Mouse (Mus musculus): ENCODE results near the gene Dhrs1. TPM values are rescaled to one million over a fixed set of nuclear protein-coding genes. Genes with fewer than 3 reads are reported as not detected.

Gene Dhrs1
- polyA plus RNA-seq, 1 experiment: 78.0 TPM

DNA sequence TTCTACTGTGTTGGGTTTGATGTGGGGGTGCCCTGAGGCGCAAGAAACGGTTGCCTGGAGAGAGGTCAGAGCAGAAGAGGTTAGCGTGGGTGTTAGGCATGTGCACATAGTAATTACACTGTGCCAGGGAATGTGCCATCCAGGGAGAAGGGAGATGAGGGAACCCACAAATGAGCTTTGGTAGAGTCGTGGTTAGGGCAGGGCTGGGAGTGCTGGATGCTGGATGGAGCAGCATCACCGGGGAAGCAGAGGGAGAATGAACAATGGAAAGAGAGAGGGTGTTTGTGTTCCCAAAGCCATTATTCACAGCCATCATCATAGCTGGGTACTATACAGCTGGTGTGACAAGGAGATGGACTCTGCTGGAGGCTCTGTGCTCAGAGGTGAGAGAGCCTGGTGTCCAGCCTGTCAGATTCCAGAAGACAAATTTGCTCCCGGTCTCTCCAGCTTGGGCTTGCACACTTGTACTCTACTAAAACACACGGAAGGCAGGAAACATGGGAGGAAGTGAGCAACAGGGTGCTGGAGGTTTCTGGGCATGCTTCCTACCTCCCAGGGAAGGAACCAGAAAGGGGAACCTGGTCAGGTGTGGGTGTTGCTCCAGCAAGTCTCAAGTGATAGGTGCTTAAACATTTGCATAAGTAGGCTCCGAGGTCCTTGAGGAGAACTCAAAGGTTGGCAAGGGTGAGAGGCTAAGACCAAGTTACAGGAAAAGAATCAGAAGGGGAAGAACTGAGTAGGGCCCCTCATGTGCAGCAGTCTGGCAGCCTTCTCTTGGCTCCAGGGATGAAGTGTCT is 17.4 kb downstream of the Dhrs1 start:
- 65% methylated on average over 8 of the region's 8 CpGs for WGBS
- DNase-seq (ENCODE audit: low read depth, low spot score): no peak

DNA sequence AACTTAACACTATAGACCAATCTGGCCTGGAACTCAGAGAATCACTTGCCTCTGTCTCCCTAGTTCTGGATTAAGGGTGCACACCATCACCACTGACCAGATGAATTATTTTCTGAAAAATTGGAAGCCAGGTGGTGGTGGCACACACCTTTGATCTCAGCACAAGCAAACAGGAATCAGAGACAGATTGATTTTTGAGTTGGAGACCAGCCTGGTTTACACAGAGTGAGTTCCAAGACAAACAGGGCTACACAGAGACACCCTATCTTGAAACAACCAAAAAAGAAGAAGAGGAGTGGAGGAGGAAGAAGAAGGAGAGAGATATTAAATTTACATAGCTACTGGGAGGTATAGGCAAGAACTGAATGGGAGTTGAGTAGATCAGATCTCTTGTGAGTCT is 19.2 kb downstream of the Dhrs1 start:
- DNase-seq (ENCODE audit: low read depth, low spot score): no peak

DNA sequence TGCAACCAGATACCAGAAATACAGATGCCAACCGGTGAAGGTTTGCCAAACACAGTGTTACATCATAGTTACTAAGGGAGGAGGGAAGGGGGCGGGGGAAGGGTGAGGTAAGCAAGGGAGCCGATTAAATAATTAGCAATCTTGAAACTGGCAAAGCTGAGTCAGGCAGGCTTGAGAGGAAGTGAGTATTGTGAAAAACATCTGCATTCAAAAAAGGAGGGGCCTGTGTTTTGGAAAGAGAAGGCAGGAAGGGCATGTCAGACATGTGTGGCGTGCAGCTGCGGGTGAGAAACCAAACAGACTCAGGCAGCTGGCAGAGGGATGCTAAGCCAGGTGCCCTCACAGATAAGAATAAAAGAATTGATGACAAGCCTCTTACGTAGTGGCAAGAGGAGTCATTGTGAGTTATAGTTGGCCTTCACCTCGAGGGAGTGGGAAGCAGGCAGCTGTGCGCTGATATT is 21.0 kb downstream of the Dhrs1 start:
- WGBS: 27% methylated on average over 8 of the region's 8 CpGs
- no peak for DNase-seq (ENCODE audit: low read depth, low spot score)

DNA sequence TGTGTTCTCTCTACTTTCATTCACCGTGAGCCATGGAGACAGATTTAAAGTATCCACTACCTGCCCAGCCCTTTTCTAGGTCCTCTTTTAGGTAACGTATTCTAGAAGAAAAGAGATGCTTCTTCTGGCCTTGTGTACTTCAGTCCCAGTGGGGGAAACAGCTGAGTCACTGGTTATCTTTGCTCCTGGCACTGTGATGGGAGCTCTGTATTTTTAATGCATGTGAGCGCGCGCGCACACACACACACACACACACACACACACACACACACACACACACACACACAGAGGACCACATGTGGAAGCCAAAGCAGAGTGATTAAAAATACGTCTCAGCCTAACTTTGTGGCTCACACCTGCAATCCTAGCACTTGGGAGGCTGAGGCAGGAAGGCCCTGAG is 22.1 kb downstream of the Dhrs1 start:
- DNase-seq (ENCODE audit: low read depth, low spot score): no peak
- 94% methylated on average over 7 of the region's 7 CpGs for WGBS

DNA sequence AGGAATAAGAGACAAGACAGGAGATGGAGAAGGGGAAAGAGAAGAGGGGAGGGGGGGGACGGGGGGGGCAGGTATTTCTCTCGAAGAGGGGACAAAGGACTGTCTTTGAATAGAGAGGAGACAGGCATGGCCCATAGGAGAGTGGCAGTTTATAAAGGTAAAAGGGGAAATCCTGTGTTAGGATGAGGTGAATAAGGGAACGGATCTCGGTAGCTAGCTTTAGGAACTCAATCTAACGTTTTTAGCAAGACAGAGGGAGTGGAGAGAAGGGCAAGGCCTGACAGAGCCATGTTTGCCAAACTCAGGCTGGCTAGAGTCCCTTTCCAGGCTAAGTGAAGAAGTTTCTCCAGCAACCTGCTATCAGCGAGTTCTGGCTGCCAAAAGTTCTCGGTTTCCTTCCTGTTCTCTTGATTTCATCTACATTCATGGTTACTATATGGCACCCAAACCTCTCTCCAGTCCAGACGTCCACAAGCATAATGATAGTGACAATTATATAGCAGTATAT is 23.0 kb downstream of the Dhrs1 start:
- no peak for DNase-seq (ENCODE audit: low read depth, low spot score)
- WGBS: 51% methylated on average over 8 of the region's 8 CpGs

DNA sequence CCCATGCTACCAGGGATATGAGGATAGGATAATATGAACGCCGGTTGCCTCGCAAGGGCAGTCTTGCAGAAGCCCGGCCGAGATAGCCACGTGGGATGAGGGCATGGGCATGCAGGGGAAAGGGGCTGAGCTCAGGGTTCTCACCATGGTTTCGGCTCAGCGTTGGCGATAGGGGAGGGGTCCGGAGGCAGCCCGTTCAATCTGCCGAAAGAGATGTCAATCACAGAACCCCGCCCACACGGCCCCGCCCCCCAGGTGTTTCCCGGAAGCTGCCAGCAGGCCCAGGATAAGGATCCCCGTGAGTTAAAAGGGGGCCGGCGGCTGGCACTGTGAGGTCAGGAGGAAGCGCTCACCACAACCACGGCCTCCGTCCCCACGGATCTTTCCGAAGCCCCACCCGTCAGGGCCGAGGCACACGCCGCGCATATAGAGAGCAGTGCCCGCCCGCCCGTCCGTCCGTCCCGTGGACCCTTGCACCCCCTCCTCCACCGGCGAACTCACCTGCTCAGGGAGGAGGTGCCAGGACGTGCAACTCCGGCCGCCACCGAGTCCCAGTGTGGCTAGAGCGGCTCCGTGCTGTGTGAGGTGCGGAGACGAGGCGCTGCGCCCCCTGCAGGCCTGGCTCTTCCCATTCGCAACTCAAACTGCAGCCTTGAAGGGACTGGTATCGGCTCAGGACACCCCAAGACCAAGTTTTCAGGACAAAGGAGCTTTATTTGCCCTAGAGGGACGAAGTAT is 23.6 kb downstream of the Dhrs1 start, which contains the start of gene Rabggta:
TSS of gene Rabggta (minus strand) at position 564 of the 738 bp plus-strand sequence.
- DNase-seq (ENCODE audit: low read depth, low spot score): peak; percentile 86
- WGBS: under 1% methylated on average over 50 of the region's 50 CpGs

DNA sequence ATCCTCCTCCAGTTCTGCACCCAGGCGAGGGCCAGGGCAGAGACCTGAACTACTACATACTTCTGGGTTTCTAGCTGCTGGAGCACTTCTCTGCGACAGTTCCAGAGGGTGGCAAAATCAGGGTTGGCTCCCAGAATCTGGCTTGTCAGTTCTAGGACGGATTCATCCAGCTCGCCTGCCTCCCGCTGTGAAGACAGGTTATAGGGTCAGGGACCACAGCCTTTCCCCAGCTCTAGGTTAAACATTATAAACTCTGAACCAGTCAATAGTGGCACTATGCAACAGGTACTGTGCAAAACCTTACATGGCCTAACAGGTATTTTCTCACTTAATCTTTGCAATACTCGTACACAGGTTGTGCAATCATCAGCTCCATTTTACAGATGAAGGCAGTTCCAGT is 24.4 kb downstream of the Dhrs1 start:
- 84% methylated on average over 6 of the region's 6 CpGs for WGBS
- DNase-seq (ENCODE audit: low read depth, low spot score): no peak

DNA sequence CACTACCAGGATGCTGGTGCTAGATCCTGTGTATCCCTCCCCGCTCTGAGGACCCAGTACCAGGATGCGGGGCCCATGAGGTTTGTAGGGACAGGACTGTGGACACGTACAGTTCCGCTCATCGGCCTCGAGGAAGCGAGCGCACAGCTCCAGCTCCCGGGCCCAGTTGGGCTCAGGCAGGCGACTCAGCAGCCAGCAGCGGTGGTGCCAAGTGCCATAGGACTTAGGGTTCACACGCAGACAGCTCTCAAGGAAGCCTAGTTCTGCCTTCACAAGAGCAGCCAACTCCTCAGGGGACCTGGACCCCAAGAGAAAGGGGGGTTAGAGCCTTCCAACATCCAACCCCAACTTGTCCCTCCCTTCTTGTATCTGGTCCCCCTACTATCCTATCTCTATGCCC is 24.8 kb downstream of the Dhrs1 start:
- 94% methylated on average over 12 of the region's 12 CpGs for WGBS
- no peak for DNase-seq (ENCODE audit: low read depth, low spot score)

DNA sequence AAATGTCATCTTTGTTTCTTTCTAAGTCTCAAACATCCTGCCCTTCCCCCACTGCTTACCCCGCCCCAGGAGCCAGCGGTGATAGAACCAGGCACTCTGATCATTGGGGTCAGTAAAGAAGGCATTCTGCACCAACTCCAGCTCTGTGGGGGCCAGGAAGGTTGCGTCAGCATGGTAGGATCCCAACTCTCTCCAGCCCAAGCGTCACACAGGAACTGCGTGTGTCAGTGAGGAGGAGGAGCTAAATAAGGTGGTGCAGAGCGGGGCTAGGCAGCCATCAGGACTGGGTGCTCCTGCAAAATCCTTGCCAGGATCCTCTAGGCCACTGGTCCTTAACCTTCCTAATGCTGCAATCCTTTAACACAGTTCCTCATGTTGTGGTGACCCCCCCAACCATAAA is 25.8 kb downstream of the Dhrs1 start:
- WGBS: 92% methylated on average over 6 of the region's 6 CpGs
- no peak for DNase-seq (ENCODE audit: low read depth, low spot score)

DNA sequence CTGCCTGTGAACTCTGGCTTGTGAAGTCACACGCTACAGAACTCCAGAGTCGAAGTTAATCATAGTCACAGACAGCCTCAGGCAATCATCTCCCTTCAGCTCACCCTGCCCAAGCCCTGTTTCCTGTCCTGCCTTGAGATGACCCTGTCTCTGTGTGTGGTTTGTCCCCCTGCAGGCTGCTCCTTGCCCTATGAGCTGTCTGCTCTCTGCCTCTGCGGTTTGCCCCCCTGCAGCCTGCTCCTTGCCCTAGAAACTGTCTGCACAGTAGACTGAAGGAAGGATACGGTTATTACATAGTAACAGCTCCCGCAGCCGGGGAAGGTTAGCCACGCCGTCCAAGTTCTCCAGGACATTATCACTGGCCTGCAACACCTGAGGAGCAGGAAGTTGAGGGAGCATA is 28.6 kb downstream of the Dhrs1 start:
- no peak for DNase-seq (ENCODE audit: low read depth, low spot score)
- 86% methylated on average over 8 of the region's 8 CpGs for WGBS

DNA sequence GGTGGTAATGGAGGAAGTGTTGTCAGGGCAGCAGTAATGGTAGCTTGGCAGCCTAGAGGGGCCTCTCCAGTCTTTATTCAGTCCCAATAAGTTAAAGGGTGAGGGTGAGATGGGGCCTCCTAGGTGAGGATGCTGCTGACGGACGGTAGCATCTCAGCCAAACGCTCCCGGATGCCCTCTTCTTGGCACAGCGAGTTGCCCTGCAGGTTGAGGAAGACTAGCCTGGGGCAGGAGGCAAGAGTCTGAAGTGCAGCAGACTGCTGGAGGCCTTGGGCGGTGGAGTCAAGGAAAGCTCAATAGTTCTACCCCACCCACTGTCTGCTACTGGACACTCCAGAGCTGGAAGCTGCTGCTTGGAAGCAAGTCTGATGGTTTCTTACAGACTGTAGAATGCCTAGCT is 29.2 kb downstream of the Dhrs1 start:
- no peak for DNase-seq (ENCODE audit: low read depth, low spot score)
- WGBS: 96% methylated on average over 6 of the region's 6 CpGs

DNA sequence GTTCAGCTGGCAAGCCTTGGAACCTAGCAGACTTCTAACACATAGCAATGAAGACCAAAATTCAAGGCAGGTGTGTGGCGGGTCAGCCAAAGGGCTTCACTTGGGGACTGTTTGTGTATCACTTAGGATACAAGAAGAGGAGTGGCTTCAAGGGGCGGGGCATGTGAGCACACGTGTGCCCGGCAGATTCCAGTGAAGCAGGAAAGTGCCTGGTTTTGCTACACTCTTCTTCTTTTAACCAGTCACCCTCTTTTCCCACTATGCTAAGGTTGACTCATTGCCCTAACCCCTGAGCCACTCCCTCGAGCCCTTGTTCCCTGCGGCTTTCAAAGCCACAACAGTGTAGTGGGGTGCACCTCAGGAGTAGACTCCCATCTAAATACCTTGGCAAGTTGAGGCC is 30.6 kb downstream of the Dhrs1 start:
- DNase-seq (ENCODE audit: low read depth, low spot score): no peak
- 18% methylated on average over 6 of the region's 6 CpGs for WGBS

DNA sequence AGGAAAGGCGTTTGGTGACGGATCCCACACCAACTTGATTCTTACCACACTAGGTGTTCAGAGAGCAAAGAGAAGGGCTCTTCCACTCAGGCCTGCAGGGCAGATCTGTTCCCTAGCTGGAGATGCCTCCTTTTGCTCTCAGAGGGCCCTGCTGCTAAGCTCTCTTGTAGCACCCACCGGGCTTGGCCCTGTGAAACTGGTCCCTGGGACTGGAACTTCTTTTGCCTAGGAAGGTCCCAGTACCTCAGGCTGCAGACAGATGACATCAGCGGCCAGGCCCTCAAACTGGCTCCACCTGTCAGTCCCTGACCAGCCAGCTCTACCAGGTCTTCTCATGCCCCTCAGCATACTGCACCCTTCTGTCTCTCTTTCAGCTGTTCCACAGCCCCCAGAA is 31.8 kb downstream of the Dhrs1 start, which contains the start of gene Tgm1:
TSS of gene Tgm1 (minus strand) at position 198 of the 394 bp plus-strand sequence.
- WGBS: 45% methylated on average over 4 of the region's 4 CpGs
- DNase-seq (ENCODE audit: low read depth, low spot score): no peak

DNA sequence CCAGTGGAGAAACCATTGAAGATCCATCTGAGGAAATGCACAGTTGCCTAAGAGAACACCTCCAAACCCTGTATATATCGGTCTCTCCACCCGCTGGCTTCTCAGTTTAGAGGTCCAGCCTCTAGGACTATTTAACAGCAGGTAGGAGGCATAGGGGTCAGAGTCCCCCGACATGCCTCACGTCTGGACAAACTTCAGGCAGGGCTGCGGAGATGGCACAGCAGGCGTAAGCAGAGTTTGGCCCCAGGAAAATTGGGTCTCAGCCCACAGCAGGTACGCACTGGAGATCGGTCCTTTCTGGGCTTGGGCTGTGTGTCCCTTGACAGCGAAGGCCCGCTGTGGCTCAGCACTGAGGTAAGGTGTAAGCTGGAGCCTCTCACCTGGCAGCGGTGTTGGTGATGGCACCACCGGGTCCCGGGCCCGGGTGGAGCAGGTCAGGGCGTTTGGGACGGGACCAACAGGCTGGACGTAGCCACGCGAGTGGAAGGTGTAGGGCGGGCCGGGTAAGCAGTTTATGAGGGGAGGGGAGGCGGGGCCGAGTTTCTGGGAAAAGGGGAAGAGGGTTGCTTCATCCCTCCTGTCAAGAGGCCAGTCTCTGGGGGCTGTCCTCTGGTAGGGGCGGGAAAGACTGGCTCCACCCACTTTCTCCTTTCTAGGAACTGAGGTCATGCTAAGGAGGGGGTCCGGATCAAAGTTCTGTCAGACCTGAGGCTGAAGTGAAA is 32.3 kb downstream of the Dhrs1 start:
- 10% methylated on average over 25 of the region's 25 CpGs for WGBS
- no peak for DNase-seq (ENCODE audit: low read depth, low spot score)

DNA sequence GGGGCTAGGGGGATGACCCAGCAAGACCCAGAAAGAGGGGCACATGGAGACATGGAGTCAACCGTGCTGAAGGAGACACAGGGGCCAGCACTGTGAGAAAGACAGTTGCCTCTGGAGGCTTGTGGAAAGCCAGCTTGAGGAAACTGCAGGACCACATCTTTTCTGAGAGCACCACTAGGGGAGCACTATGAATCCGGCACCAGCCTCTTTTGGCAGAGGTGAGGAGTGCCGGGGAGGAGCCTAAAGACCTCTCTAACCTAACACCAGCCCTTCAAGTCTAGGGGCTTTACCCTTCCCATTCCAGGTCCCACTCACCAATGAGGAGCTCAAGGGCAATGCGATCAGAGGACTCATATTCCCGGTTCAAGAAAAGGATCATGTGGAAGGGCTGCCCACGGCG is 33.7 kb downstream of the Dhrs1 start:
- no peak for DNase-seq (ENCODE audit: low read depth, low spot score)
- WGBS: 82% methylated on average over 7 of the region's 7 CpGs

DNA sequence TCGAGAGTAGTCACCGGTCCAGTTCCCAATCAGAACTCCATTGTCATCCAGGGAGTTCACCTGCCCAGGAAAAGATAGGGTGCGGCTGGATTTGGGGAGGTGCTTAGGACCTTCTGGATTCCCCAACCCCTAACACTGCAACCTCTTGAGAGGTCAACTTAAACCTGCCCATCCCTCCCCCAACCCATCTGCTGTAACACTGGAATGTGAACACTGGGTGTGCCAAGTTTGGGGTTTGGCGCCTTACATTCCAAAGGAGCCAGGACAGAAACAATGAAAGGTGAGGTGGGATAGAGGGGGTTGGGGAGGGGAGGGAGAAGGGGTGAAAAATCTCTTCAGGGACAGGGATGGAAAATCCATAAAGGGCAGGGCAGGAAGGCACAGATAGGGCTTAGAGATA is 36.0 kb downstream of the Dhrs1 start:
- 77% methylated on average over 4 of the region's 4 CpGs for WGBS
- no peak for DNase-seq (ENCODE audit: low read depth, low spot score)

DNA sequence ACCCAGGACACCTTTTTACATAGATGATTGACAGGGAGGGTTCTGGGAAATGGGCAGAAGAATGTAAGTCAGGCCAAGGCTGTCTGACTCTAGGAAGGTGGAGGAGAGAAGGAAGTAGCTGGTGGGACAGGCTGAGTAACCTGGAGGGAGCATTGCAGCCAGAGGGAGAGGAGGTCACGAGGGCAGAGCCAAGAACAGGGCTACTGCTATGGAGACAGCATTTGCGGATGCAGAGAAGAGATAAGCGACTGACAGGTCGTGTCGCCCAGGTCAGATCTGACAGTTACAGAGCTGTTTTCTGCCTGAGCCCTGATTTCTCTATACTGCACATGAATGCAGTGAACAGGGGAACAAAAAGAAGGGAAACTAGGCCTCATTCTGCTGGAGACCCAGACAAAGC is 38.1 kb downstream of the Dhrs1 start:
- WGBS: 91% methylated on average over 5 of the region's 5 CpGs
- DNase-seq (ENCODE audit: low read depth, low spot score): no peak

DNA sequence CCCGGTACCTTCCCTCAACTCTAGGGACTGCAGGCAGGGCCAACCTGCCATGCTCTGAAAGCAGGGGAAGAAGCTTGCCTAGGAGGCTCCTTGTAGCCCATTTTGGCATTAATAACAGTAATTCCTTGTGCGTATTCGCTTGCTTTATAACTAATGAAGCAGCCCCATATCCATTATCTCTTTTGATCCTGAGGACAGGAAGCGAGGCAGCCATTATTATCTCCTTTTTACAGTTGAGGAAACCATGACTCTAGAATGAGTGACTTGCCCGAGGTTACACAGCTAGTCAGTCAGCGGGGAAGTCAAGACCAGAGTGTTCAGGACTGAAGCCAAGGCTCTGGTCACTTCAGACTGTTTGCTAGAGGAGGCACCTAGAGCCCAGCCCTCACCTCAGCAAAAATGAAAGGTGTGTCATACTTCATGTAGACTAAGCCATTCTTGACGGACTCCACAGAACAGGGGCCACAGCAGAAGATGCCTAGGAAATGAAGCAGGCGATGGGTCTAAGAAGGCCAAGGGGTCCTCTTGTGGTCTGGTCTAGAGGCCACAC is 39.4 kb downstream of the Dhrs1 start:
- no peak for DNase-seq (ENCODE audit: low read depth, low spot score)
- WGBS: 89% methylated on average over 8 of the region's 8 CpGs

DNA sequence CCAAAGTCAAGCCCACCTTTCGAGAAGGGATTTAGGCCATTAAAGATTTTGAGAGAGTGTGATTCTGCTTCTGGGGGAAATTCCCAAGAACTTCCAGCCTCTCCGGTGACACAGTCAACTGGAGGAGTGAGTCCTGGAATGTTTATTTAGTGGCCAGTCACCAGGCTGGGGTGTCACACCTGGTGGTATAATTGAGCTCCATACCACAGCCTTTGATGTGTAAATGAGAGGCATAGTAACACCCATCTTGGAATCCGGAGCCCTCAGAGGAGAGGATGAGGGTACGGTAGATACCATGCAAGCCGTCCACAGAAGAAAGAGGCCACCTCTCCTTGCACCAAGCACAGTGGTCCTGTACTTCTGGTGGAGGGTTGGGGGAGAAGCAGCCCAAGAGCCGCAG is 42.7 kb downstream of the Dhrs1 start:
- no peak for DNase-seq (ENCODE audit: low read depth, low spot score)
- WGBS: 40% methylated on average over 6 of the region's 6 CpGs

DNA sequence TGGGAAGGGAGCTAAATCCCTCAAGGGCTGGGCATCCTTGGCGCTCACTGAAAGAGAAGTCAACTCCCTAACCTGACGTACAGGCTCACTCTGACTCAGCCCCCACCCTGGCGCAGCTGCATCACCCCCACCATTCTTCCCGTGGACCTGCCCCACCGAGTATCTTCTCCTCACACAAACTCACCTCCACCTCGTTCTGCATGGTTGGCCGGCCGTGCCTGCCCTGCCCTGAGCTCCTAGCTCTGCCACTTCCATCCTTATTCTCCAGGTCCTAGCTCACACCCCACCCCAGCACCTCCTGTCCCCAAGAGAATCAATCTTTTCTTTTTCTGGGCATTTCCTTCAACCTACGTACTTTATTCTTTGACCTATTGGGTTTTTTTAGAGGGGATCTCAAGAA is 44.4 kb downstream of the Dhrs1 start:
- DNase-seq (ENCODE audit: low read depth, low spot score): no peak
- WGBS: 59% methylated on average over 9 of the region's 9 CpGs

All from large intestine, adult 2 months (tissue).